Mouse (Mus musculus): ENCODE results near the gene Mdfic. TPM values are rescaled to one million over a fixed set of nuclear protein-coding genes. Genes with fewer than 3 reads are reported as not detected.
A peak's percentile ranks its signal among the peaks of the same experiment; 100 is the strongest.
"Not testable (repeated sequence)": the region's sequence is repeated elsewhere in the genome, so short reads cannot be mapped to it uniquely, and the experiment has no call there.

The Mdfic gene
- total RNA-seq (2021) = 10 to 100 TPM; 34.9 to 63.6 TPM
- long read RNA-seq, experiment 1, transcript Mdfic-202 (4 exons, 1,871 nt) = minor isoform, 6 of 20 reads
- long read RNA-seq, experiment 1, transcript Mdfic-207 (5 exons, 3,431 nt) = major isoform, 12 of 20 reads
- long read RNA-seq, experiment 1, partial matches to known transcripts = 1 of 20 reads
- long read RNA-seq, experiment 1, other reads (novel, unspliced or antisense) = 1 of 20 reads
- long read RNA-seq, experiment 2, transcript Mdfic-207 (5 exons, 3,431 nt) = major isoform, 67 of 89 reads
- long read RNA-seq, experiment 2, transcript Mdfic-202 (4 exons, 1,871 nt) = minor isoform, 6 of 89 reads
- long read RNA-seq, experiment 2, partial matches to known transcripts = 7 of 89 reads
- long read RNA-seq, experiment 2, other reads (novel, unspliced or antisense) = 8 of 89 reads

DNA sequence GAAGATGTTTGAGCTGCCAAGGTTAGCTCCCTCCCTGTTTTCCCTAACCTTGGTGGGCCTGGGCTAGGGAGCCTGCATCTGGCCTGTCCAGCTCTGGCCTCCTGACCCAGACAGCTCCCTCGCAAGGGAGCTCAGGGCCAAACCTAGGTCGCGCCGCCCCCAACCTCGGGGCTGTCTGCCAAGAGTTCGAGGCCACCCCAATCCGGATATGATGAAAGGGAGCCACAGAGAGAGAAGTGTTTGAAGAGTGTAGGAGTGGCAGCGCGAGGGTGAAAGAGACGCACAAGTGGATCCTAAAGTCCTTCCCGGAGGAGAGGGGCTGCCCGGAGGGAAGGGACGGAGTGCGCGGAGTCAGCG is at the start of gene Mdfic:
Gene Mdfic, plus strand, starts transcription at position 201 of the 357 bp plus-strand sequence.
- peak; percentile 79 to 86 for DNase-seq (ENCODE audit: low spot score in 2 of 2)

DNA sequence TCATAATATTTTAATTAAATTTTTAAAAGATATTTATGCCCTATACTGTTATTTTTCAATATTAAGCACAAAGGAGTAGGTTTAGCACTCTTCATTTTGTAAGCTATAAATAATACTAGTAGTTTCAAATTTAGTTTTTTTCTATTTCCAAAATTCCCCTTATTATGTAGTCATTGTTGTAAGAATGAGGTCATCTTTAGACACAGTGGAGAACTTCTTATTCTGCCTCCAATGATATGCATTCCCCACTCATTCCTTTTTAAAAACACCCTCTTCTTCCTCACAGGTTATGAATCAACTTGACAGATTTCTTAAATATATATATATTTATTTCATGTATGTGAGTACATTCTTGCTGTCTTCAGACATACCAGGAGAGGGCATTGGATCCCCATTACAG is 49.1 kb upstream of the Mdfic start:
- DNase-seq (ENCODE audit: low spot score in 2 of 2) = no peak

DNA sequence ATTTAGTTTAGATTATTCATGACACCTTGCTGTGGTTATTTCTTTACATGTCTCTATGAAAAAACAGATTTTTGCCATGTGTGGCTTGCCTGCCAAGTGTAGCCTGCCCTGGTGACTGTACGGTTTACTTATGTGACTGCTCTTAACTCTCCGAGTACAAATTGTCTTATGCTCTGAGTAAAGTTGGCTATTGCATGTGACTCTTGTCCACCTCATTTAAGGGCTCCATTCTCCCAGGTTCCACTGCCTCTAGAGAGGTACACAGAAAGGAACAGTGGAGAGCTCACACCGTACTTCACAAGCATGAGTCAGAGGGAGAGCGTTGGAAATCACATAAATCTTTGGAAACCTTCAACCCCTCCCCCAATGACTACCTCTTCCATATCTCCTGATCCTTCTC is 10.4 kb upstream of the Mdfic start:
- DNase-seq (ENCODE audit: low spot score in 2 of 2) = no peak

DNA sequence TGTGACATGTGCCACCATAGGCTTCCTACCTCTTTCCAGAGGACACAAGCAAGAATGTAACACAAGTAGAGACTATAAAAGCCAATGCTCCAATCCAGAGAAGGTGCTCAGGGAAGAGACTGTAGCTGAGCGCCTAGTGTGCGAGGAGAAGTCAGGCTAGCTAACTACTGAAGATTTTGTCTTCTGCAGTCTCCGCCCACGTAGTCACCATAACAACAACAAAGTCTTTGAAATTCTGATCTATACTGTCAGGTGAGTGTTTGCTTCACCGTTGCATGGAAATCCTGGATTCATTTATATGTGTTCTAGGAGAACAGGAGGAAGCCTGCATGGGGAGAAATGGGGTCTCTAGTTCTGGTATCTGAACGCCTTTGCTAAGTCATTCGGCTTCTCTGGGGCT is 9.8 kb upstream of the Mdfic start:
- DNase-seq (ENCODE audit: low spot score in 2 of 2) = no peak

DNA sequence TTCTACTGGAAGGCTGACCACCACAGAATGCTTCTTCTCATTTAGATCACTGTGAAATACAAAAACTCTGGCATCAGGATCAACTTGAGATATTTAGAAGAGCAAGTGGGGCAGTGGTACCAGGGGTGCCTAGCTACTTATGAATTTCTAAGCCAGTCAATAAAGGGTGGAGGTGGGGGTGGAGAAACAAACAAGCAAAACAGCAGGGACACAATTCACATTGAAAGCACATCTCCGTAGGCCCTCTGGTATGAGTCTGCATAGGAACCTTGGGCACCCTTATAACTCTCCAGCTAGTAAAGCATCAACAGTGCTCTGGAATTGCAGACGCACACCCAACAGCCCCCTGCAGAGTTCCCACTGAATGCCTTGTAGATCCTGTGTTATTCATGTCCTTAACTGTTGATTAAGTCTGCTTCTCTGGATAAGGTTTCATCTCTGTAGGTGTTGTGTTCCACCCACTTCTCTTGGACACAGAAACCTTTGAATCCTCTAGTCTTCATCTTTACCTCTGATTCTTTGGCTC is 7.5 kb upstream of the Mdfic start:
- DNase-seq (ENCODE audit: low spot score in 2 of 2) = no peak

DNA sequence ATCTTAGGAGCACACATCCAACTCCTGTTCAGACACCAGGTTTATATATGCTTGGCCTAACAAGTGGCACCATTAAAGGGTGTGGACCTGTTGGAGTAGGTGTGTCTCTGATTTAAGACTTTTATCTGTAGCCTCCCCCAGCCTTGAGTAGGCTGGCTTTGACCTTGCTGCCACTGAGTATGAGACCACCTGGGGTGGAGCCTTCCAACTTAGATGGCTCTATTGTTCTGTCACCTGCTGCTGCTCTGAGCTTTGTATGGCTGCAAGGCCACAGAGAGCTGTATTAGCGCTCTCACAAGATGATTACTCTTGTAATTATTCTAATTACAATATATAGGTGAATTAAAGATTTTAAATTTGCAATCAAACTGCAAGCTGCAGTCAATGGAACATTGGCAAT is 6.4 kb upstream of the Mdfic start:
- not testable (repeated sequence) for DNase-seq (ENCODE audit: low spot score in 2 of 2)

DNA sequence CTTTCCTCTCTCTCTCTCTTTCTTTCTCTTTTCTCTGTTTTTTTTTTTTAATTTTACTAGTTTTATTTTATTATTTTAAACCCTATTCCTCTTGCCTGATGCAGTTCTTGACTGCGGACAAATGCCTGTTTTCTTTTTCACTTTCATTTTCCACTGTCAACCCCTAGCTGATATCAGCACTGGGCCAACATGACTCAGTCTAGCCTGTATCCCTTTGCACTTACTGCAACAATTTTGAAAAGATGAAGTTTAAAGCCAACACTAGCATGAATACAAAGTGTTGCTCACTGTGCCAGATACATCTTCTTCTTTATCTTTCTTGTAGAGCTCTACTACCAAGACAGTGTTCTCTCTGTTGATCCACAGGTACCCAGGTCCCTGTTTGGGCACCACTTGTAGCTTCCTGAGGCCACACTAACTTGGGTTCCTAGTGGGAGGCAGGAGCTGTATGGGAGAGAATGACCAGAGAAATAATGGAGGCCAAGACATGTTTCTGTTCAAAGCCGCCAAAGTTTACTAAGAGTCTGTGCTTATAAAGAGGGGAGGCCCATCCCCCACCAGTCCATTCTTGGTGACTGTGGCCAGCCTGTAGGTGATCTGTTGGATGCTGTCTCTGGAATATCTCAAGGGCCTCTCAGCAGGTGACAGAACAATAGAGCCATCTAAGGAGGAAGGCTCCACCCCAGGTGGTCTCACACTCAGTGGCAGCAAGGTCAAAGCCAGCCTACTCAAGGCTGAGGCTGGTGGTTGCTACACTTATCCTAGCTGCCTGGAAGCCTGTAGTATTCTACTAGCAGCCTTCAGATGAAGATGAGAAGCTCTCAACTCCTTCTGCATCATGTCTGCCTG is 5.2 kb upstream of the Mdfic start:
- DNase-seq (ENCODE audit: low spot score in 2 of 2) = no peak

DNA sequence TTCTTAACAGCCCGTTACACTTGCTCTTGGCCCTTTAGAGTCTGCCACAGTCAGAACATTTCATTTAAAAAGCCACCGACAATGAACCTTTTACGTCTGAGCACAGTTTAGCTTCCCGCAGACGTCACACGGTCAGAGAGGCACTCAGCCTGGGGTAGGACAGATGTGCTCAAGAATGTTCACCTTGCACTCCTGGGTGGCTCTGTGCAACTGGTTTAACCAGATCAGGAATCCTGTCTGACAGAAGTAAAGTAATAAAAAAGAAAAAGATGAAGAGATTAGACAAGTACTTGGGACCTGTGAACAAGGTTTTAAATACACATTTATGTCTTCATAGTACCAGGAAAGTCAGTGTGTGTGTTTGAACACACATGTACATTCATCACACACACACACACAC is 542 bp upstream of the Mdfic start:
- DNase-seq (ENCODE audit: low spot score in 2 of 2) = no peak

DNA sequence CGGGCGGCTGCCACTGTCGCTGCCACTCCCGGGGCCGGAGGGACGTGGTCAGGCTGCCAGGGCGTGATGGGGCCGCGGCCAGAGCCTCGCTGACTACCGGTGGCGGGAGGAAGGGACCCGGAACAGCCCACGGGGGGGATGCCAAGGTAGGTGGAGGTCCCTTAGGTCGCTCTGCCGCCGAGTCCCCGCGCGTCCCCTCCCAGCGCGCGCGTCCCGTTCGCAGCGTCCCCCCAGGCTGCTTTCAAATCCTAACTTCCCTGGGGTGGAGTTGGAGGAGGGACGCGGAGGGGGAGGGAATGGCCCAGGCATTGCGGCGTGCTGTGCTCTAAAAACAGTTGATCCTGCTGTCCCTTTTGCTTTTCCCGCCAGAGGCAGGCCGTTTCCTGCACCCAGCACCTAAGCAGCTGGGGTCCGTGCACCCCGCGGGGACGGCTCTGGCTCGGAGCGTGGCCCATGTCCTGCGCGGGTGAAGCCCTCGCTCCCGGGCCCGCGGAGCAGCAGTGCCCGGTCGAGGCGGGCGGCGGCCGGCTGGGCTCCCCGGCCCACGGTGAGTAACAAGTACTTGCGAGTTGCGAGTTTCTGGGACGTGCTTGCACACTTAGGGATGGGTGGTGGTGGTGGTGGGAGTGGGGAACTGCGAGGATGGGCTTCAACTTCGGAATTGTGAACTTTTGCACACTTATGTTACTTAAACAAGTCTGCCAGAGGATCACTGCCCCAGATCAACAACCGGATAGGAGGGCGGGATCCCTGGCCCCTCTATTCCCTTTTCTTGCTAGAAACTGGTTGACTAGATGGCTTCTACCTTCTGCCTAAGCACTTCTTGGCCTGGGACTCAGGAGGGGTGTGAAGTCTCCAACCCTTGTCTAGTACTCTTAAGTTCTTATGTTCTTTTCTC is 606 bp downstream of the Mdfic start:
- peak; percentile 69 to 70 for DNase-seq (ENCODE audit: low spot score in 2 of 2)

DNA sequence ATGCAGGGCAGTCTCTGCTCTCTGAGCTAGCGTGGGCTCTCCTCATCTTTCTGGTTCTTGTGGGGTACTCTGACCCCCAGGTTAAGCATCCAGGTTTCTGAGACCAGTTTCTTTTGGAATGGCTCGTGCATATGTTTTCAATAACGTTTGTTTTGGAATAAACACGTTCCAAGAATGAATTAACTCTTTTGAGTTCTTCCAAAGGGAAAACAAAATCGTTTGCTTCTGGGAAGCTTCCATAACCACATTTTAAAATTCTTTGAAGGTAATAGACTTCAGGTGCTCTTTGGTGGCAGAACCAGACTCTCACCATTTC is 1.2 kb downstream of the Mdfic start:
- DNase-seq (ENCODE audit: low spot score in 2 of 2) = no peak

DNA sequence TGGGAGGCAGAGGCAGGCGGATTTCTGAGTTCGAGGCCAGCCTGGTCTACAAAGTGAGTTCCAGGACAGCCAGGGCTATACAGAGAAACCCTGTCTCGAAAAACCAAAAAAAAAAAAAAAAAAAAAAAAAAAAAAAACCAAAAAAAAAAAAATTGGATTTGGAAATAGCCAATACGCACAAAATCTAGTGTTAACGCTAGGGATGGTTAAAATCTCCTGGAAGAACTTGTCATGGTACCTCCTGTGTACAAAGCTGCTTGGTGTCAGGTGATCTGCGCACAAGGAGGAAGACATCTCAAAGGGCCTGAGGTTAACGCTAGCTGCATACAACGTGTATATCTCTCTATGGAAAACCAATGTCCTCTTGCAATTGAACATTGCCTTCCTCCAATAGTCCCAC is 2.2 kb downstream of the Mdfic start:
- DNase-seq (ENCODE audit: low spot score in 2 of 2) = not testable (repeated sequence)

DNA sequence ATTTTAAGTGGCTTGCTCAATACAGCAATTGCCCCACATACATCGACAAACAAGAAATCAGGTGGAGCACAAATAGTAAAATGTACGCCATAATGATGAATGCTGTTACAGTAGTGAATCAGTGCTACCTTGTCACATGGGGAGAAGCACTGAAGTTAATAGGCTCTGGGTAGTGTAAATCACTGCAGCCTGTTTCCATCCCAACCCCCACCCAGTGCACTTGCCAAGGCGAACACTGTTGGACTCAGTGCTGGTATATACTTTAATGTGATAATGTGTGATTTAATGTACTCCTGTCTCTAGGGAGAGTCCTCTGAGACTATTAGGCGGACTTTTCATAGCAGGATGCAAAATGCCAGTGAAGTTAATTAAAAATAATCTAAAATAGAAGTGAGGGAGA is 3.8 kb downstream of the Mdfic start:
- no peak for DNase-seq (ENCODE audit: low spot score in 2 of 2)

DNA sequence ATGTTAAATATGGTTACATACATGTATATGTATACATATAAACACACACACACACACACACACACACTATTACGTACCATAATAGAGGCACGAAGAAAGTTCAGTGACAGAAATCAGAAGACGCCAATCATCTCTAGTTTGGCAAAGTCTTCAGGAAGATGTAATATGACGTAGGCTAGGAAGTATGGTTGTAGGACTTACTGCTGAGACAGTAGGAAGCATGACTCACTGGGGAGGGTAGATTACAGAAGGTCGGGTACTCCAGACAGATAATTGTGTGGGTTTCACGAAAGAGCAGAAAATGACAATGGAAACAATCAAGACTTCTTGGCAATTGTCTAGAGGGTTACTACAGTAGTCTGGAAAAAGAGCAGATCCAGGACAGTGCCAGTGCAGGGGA is 6.0 kb downstream of the Mdfic start:
- DNase-seq (ENCODE audit: low spot score in 2 of 2) = no peak

DNA sequence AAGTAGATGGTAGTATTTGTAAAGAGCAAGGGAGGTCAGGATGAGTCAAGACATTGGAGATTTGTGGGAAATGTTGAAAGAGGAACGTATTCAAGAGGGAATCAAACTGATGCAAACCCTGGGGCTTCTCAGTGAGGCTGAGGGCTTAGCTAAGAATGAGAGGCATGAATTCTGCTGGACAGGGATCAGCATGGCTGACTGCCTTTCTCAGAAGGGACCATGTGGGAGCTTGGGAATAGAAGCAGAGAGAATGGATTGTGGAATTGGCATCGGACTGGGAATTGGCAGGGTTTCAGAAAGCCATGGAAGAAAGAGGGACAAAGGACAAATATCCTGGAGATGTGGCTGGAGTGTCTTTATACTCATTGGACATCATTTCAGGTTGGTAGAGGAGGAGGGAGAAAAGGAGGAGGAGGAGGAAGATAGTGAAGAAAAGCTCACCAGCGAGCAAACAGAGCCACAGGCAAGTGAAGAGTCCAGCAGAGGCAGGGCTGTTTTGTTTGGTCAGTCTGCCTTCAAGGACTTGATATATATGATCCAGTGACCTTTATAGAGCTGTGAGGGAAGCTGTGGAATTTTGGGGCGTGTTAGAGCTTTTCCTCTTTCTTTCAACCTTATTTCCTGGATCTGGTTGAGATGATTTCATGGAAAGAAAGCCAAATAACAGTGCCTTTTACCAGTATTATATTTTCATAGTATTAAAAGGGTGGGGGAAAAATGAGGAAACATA is 7.4 kb downstream of the Mdfic start:
- DNase-seq (ENCODE audit: low spot score in 2 of 2) = peak in 1 of 2 experiments; percentile 31

DNA sequence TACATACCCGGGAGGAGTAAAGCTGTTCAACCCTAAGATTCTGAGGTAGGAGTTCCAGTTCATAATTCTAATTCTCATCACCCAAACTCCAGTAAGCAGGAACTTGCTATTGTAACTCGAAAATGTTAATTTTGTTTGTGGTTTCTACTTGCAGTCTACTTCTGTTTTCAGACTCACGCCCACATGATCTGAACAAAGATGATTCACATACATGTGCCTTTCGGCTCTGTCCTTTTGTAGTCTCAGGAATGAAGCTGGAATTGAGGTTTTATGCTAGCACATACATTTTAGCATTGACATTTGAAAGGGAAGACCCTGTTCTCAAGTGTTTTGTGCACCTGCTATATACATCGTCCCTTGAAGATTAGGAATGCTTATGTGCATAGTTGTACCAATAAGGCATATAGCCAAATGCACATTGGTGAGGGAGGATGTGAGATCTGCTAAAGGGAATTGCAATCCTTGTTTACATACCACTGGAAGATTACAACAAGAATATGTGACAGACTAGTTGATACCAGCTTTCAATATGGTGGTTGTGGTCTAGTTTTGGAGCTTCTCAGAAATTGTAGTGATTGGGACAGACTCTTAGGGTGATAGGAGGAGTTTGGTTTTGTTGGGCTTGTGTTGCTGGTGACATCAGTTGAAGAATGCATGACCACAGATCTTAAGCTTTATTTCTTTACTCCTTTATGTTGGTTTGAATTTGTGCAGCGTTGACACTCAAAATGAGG is 8.6 kb downstream of the Mdfic start:
- no peak for DNase-seq (ENCODE audit: low spot score in 2 of 2)

DNA sequence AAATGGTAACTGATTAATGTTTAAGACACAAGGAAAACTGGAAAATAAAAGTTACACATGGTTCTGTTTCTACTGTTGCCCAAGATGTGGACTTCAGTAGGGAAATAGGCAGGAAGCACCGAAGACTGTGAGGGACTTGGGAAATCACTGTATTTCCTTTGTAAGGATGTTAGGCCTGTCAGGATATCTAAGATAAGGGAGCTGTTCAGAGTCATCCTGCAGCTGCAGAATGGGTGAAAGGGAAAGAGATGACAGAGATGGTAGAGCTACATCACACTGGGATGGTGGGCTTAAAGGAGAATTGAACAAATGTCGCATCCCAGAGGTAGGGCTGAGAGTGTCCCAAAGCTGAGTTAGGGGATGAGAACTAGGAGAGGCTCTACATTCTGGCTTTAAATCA is 9.8 kb downstream of the Mdfic start:
- DNase-seq (ENCODE audit: low spot score in 2 of 2) = no peak

DNA sequence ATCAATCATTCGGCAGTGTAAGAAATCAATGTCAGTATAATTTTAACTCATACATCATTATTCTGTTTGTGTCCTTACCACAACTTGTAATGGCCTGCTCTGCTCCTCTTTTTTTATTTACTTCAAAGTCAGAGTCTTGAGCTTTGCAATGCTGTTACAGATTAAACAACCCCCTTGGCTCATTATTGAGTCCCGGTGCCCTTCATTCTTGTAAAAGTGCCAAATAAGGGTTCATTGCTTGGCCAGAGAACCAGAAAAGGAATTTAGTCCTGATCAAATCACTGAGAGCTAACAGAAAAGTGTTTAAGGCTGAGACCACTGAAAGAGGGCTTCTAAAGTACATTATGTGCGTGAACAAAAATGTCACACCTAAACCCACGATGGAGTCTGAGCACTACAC is 10.2 kb downstream of the Mdfic start:
- DNase-seq (ENCODE audit: low spot score in 2 of 2) = no peak

DNA sequence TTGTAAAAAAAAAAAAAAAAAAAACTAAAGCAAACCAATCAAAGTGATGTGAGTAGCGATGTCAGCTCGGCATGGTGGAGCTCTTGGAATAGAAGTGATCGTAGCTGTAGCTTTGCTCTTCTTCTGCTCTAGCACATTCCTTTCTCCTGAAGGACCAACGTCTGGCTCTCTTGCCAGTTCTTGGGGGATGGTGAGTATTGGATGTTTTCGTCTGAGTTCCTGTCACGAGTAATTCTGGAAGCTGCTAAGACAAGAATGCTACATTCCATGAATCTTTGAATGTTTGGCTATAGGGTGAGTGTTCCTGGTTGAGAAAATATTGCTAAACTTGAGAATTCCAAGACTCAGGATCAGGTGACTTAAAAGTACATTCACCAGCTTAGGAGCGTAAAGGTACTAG is 11.0 kb downstream of the Mdfic start:
- no peak for DNase-seq (ENCODE audit: low spot score in 2 of 2)

DNA sequence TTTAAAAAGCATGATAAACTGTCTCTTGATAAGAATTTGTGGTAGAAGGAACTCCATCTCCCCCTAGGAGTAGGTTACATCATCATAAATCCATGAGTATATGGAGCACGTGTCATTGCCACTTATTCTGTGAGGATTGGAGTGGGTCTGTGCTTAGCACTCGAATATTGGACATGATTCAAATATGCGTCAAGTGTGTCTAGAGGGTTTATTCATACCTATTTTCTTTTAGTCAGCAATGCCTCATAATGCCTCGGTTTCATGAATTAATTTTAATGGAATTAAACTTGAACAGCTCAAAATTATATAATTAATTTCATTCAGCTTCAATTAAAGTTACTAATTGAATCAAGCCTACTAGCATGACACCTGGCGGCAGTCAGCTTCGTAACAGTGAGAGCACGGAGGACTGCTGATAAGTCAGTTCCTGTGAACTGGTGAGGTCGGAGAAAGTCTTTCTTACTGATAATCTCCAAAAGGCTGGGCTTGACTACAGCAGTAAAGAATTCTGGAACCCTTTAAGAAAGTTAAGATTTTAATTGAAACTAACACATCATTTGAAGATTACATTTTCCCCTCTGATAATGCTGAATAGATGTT is 17.0 kb downstream of the Mdfic start:
- no peak for DNase-seq (ENCODE audit: low spot score in 2 of 2)
